Mouse (Mus musculus): ENCODE measurements at regions not wholly inside any gene's neighbourhood (a gene's known extent, or its start where the extent isn't known, plus 50 kb on each side); places are given as distances from the start of the nearest gene placed in this dataset.

DNA sequence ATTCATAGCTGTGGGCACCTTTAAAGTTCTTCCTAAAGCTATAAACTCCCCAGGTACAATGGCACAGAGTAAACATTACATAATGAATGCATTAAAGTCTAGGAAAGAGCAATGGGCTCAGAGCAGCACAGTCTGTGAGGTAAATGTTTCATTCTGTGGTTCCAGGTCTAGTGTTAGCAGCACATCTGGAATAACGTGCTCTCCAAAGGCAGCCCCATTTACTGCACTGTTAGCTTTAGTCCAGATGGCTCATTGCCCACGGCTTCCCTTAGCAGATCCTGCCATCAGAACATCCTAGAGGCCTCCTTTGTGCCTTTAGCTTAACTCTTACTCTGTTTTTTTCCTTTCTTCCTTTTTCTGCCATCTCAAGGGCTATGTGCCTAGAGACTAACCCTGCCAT, 87.7 kb upstream of the Tspan7 start:
- DNase-seq: no peak

DNA sequence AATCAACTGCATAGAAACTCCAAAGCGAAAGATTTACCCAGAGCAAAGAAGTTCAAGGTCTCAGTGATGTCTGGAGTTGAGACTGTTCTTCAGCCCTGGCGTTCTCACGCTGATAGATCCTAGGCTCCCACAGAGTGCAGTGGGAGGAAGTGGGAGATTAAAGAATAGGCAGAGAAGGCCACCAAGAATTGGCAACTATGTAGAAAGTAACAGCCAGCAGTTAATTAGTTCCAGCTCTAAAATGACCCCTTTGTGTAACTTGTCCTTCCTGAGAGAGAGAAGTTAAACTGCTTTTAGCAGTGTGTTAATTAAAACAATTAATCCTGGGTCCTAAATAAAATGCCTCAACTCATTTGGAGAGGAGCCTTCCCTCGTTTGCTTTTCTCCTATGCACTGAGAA, 73.7 kb upstream of the Tspan7 start:
- peak; percentile 9 for DNase-seq

DNA sequence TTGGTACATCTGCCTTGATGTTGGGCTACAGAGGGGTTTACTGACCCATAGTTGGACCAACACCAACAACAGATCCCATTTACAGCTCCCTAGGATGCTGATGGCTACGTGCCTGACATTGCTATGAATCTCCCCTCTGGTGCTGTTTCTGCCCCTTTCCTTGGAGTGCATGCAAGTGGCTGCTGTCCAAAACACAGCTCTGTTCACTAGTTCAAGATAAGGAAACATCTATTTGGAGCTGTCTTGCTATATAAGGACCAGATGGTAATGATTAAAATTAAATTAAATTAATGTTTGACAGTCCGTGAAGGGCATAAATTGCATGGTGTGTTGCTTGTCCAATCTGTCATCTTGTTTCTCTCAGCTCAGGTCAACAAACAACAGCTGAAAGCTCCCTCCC, 62.5 kb upstream of the Tspan7 start:
- no peak for DNase-seq

Measured in layer of hippocampus, adult 9-11 months (tissue).